Mouse (Mus musculus): ENCODE data around the gene Zfp385a. TPM values are rescaled to one million over a fixed set of nuclear protein-coding genes. Genes with fewer than 3 reads are reported as not detected.
A peak's percentile ranks its signal among the peaks of the same experiment; 100 is the strongest.

Zfp385a gene
- polyA plus RNA-seq, 1 experiment from 2014 or later = 9.1 TPM

DNA sequence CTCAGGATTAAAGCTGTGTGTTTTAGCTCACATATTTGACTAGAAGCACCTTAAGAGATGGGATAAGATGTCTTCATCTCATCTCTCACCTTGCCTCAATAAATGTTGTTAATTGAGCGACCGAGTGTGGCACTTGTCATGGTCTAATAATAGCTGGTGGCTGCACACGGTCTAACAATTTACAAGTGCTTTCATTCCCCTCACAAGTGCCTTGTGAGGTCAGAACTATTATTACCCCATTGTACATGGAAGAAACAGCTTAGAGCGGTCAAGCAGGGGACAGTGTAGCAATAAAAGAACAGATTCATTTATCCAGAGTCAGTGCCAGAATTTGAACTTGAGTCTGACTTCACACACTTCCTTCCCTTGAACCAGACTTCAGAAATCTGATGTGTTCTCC lies 15.5 kb upstream of the Zfp385a start:
- Histone ChIP-seq H3K4me2 (ENCODE audit: low read length) (peak overlapping the region; percentile 31; the same call in 1 of the 2 replicates), H3K36me3 (ENCODE audit: control insufficient read depth, insufficient read depth, low read length) (peaks cover 84% of the 10 kb centered on the region)

DNA sequence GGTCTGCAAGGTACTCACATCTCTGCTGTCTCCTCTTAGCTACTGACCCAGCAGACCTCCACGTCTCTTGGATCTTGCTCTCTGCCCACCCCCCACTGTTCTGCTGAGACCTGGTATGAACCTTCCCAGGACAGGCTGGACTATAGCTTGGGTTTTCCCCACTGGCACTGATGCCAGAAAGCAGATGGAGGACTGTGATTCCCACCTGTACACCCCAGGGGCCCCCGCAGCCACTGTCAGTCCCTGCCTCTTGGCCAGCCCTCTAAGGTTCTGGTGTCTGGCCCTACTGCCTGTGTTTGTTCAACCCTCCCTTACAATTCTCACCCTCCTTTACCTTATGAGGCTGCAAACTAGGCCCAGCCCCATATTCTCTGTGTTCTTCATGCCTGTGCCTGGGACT lies 14.8 kb upstream of the Zfp385a start:
- H3K4me2 ChIP-seq (ENCODE audit: low read length) = peak overlapping the region; percentile 31; the same call in 1 of the 2 replicates
- no peak overlapping the region for H3K4me3 ChIP-seq (ENCODE audit: control insufficient read depth in 1 of 2, insufficient read depth in 1 of 2, low read depth in 1 of 2, low read length in 2 of 2)
- no peaks in the 10 kb centered on the region for H3K27me3 ChIP-seq (ENCODE audit: control insufficient read depth, insufficient read depth, low read length)
- peaks cover 45 to 55% of the 10 kb centered on the region in 2 experiments for H3K4me1 ChIP-seq (ENCODE audit: control insufficient read depth in 2 of 2, insufficient read depth in 2 of 2, low read length in 2 of 2)
- H3K36me3 ChIP-seq (ENCODE audit: control insufficient read depth, insufficient read depth, low read length) = peaks cover 88% of the 10 kb centered on the region
- no peaks in the 10 kb centered on the region for H3K9me3 ChIP-seq (ENCODE audit: control insufficient read depth, low read length)
- ATAC-seq (ENCODE audit: insufficient number of reproducible peaks, insufficient read depth, low FRiP score, low read depth) = no peak
- WGBS = 73% methylated on average over 2 of the region's 2 CpGs
- peak overlapping the region; percentile 93 to 95 for H3K27ac ChIP-seq (replicated peaks in 1 of 2; ENCODE audit: control insufficient read depth in 1 of 2, insufficient read depth in 1 of 2, low read depth in 2 of 2, low read length in 2 of 2)
- H3K9ac ChIP-seq (ENCODE audit: low read length) = peak overlapping the region; percentile 55

More for the DNA sequence above, 15.5 kb upstream of the Zfp385a start:
- Histone ChIP-seq H3K9ac (ENCODE audit: low read length) (peak overlapping the region; percentile 51), H3K9me3 (ENCODE audit: control insufficient read depth, low read length) (no peaks in the 10 kb centered on the region), H3K4me1 (ENCODE audit: control insufficient read depth in 2 of 2, insufficient read depth in 2 of 2, low read length in 2 of 2) (peaks cover 51 to 63% of the 10 kb centered on the region in 2 experiments), H3K27me3 (ENCODE audit: control insufficient read depth, insufficient read depth, low read length) (no peaks in the 10 kb centered on the region), H3K4me3 (ENCODE audit: control insufficient read depth in 1 of 2, insufficient read depth in 1 of 2, low read depth in 1 of 2, low read length in 2 of 2) (no peak overlapping the region), H3K27ac (replicated peaks in 1 of 2; ENCODE audit: control insufficient read depth in 1 of 2, insufficient read depth in 1 of 2, low read depth in 2 of 2, low read length in 2 of 2) (peak overlapping the region; percentile 95 to 99)
- ATAC-seq (ENCODE audit: insufficient number of reproducible peaks, insufficient read depth, low FRiP score, low read depth) = peak; percentile 78
- WGBS = 18% methylated on average over 4 of the region's 4 CpGs

DNA sequence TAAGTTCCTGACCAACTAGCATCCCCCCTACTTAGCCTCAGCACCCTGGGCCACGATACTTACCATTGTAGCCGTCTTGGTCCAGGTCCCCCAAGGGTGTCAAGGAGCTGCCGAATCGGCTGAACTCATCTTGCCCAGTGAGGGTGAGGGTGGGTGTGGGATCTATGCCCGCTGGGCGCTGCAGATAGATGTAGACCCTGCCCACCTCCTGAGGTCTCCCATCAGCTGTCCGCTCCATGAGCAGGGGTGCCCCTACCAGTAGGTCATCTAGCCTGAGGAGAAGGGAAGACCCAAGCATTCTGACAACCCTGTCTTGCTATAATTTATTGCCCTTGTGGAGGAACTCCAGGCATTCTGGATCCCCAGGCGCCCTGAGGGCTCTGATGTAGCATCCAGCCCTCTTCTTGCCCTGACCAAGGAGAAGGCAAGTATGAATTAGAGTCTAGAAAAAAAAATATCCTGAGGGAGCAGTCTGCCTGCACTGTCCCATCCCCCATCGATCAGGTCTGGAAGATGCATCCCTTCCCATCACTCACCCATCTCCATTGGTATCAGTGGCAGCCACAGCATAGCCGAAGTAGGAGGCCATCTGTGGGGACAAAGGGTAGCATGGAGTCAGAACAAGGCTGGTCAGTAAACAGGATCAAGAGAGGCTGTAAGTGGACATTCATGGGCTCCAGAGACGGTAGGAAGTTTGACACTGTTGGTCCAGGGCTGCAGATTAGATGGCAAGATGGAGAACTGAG lies 13.8 kb upstream of the Zfp385a start:
- no peak for ATAC-seq (ENCODE audit: insufficient number of reproducible peaks, insufficient read depth, low FRiP score, low read depth)
- Histone ChIP-seq H3K27me3 (ENCODE audit: control insufficient read depth, insufficient read depth, low read length) (no peaks in the 10 kb centered on the region), H3K4me2 (ENCODE audit: low read length) (no peak overlapping the region), H3K4me1 (ENCODE audit: control insufficient read depth in 2 of 2, insufficient read depth in 2 of 2, low read length in 2 of 2) (peaks cover 36 to 45% of the 10 kb centered on the region in 2 experiments), H3K9me3 (ENCODE audit: control insufficient read depth, low read length) (no peaks in the 10 kb centered on the region), H3K9ac (ENCODE audit: low read length) (0 out of 2 replicates have a peak overlapping the region, but pooled peaks have one; percentile 55), H3K36me3 (ENCODE audit: control insufficient read depth, insufficient read depth, low read length) (peaks cover 98% of the 10 kb centered on the region), H3K4me3 (ENCODE audit: control insufficient read depth in 1 of 2, insufficient read depth in 1 of 2, low read depth in 1 of 2, low read length in 2 of 2) (no peak overlapping the region), H3K27ac (replicated peaks in 1 of 2; ENCODE audit: control insufficient read depth in 1 of 2, insufficient read depth in 1 of 2, low read depth in 2 of 2, low read length in 2 of 2) (0 out of 4 replicates have a peak overlapping the region, but pooled peaks of 1 of the 2 experiments have one; percentile 10)
- WGBS = 88% methylated on average over 11 of the region's 11 CpGs

DNA sequence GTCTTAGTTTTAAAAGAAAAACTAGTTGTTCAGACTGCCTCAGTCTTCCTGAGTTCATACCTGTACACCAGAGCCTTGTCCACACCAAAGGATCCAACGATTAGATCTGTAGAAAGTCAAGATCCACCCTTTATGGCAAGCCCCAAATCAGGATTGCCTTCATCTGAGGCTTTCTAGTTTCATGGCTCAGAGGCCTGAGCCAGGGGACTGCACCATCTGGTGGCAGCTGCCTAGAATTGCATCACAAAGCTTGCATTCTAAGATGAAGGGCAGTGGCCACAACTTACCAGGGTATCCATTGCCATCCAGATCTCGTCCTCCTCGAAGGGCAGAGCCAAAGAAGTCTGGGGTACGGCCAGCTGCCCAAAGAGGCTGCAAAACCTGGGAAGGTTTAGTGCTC lies 13.0 kb upstream of the Zfp385a start:
- H3K9ac ChIP-seq (ENCODE audit: low read length) = no peak overlapping the region
- no peak for ATAC-seq (ENCODE audit: insufficient number of reproducible peaks, insufficient read depth, low FRiP score, low read depth)
- H3K27ac ChIP-seq (replicated peaks in 1 of 2; ENCODE audit: control insufficient read depth in 1 of 2, insufficient read depth in 1 of 2, low read depth in 2 of 2, low read length in 2 of 2) = 0 out of 4 replicates have a peak overlapping the region, but pooled peaks of 1 of the 2 experiments have one; percentile 10
- H3K36me3 ChIP-seq (ENCODE audit: control insufficient read depth, insufficient read depth, low read length) = peaks cover 100% of the 10 kb centered on the region
- peaks cover 29 to 37% of the 10 kb centered on the region in 2 experiments for H3K4me1 ChIP-seq (ENCODE audit: control insufficient read depth in 2 of 2, insufficient read depth in 2 of 2, low read length in 2 of 2)
- 40% methylated on average over 4 of the region's 4 CpGs for WGBS
- H3K4me3 ChIP-seq (ENCODE audit: control insufficient read depth in 1 of 2, insufficient read depth in 1 of 2, low read depth in 1 of 2, low read length in 2 of 2) = no peak overlapping the region
- H3K27me3 ChIP-seq (ENCODE audit: control insufficient read depth, insufficient read depth, low read length) = no peaks in the 10 kb centered on the region
- H3K4me2 ChIP-seq (ENCODE audit: low read length) = no peak overlapping the region
- H3K9me3 ChIP-seq (ENCODE audit: control insufficient read depth, low read length) = no peaks in the 10 kb centered on the region

DNA sequence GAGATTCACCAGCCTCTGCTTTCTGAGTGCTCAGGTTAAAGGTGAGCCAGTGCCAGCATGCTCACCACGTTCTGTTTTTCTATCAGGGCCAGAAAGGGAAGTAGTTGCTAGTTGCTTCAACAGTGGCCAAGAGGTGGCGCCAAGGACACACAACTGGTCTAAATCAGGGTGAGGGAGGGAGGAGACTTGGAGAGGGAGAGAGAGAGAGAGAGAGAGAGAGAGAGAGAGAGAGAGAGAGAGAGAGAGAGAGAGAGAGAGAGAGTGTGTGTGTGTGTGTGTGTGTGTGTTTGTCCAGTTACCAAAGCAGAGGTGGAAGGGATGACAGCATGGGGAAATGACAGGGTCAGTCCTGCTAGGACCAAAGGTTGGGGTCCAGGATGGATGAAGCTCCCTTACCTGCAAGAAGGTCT lies 7.4 kb upstream of the Zfp385a start:
- H3K9ac ChIP-seq (ENCODE audit: low read length) = no peak overlapping the region
- 0% methylated on average over 2 of the region's 2 CpGs for WGBS
- no peaks in the 10 kb centered on the region for H3K27me3 ChIP-seq (ENCODE audit: control insufficient read depth, insufficient read depth, low read length)
- H3K4me2 ChIP-seq (ENCODE audit: low read length) = no peak overlapping the region
- H3K27ac ChIP-seq (replicated peaks in 1 of 2; ENCODE audit: control insufficient read depth in 1 of 2, insufficient read depth in 1 of 2, low read depth in 2 of 2, low read length in 2 of 2) = no peak overlapping the region
- ATAC-seq (ENCODE audit: insufficient number of reproducible peaks, insufficient read depth, low FRiP score, low read depth) = no peak
- no peak overlapping the region for H3K4me3 ChIP-seq (ENCODE audit: control insufficient read depth in 1 of 2, insufficient read depth in 1 of 2, low read depth in 1 of 2, low read length in 2 of 2)
- no peaks in the 10 kb centered on the region for H3K9me3 ChIP-seq (ENCODE audit: control insufficient read depth, low read length)
- H3K4me1 ChIP-seq (ENCODE audit: control insufficient read depth in 2 of 2, insufficient read depth in 2 of 2, low read length in 2 of 2) = no peaks in the 10 kb centered on the region
- peaks cover 90% of the 10 kb centered on the region for H3K36me3 ChIP-seq (ENCODE audit: control insufficient read depth, insufficient read depth, low read length)

DNA sequence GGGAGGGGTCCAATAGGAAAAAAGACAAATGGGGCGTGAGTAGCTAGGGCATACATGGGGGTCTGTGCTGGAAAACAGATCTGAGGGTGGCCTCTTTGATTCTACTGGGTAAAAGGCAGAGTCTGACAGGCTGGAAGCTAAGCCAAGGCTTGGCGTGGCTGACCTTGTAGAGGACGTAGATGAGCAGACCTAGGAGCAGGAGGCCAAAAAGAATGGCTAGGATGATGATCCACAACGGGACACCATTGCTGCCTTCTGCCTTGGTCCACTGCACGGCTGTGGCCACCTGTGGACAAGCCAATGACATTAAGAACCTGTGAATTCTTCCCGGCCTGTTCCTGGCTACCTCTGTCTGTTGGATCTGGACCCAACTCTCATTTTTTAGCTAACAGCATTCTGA lies 5.9 kb upstream of the Zfp385a start:
- Histone ChIP-seq H3K27ac (replicated peaks in 1 of 2; ENCODE audit: control insufficient read depth in 1 of 2, insufficient read depth in 1 of 2, low read depth in 2 of 2, low read length in 2 of 2) (no peak overlapping the region), H3K4me3 (ENCODE audit: control insufficient read depth in 1 of 2, insufficient read depth in 1 of 2, low read depth in 1 of 2, low read length in 2 of 2) (no peak overlapping the region), H3K4me2 (ENCODE audit: low read length) (no peak overlapping the region), H3K27me3 (ENCODE audit: control insufficient read depth, insufficient read depth, low read length) (peaks cover 11% of the 10 kb centered on the region), H3K36me3 (ENCODE audit: control insufficient read depth, insufficient read depth, low read length) (peaks cover 76% of the 10 kb centered on the region), H3K9ac (ENCODE audit: low read length) (no peak overlapping the region), H3K9me3 (ENCODE audit: control insufficient read depth, low read length) (no peaks in the 10 kb centered on the region), H3K4me1 (ENCODE audit: control insufficient read depth in 2 of 2, insufficient read depth in 2 of 2, low read length in 2 of 2) (peaks cover 3 to 5% of the 10 kb centered on the region in 2 experiments; a peak in 2 of 4 replicates)
- ATAC-seq (ENCODE audit: insufficient number of reproducible peaks, insufficient read depth, low FRiP score, low read depth) = no peak
- WGBS = 87% methylated on average over 6 of the region's 6 CpGs

DNA sequence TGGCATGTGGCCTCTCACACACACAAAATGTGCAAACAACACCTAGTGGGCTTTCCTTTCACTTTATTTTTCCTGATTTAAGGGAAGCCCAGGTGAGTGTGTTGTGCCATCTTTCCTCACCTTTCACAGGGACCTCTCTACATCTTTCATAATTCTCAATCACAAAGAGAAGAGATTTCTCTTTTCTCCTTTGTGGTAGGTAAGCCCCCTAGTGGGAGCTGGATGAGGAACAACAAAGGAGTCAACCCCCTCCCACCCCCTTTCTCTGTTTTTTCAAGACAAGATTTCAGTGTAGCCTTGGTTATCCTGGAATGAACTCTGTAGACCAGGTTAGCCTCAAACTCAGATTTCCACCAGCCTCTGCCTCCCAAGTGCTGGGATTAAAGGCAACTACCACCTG lies 3.7 kb upstream of the Zfp385a start:
- H3K9ac ChIP-seq (ENCODE audit: low read length) = no peak overlapping the region
- H3K4me3 ChIP-seq (ENCODE audit: control insufficient read depth in 1 of 2, insufficient read depth in 1 of 2, low read depth in 1 of 2, low read length in 2 of 2) = no peak overlapping the region
- peaks cover 53% of the 10 kb centered on the region for H3K36me3 ChIP-seq (ENCODE audit: control insufficient read depth, insufficient read depth, low read length)
- H3K4me2 ChIP-seq (ENCODE audit: low read length) = no peak overlapping the region
- H3K4me1 ChIP-seq (ENCODE audit: control insufficient read depth in 2 of 2, insufficient read depth in 2 of 2, low read length in 2 of 2) = peaks cover 10 to 20% of the 10 kb centered on the region in 2 experiments
- no peak overlapping the region; a peak in 1 of 4 replicates for H3K27ac ChIP-seq (replicated peaks in 1 of 2; ENCODE audit: control insufficient read depth in 1 of 2, insufficient read depth in 1 of 2, low read depth in 2 of 2, low read length in 2 of 2)
- H3K9me3 ChIP-seq (ENCODE audit: control insufficient read depth, low read length) = no peaks in the 10 kb centered on the region
- no peak for ATAC-seq (ENCODE audit: insufficient number of reproducible peaks, insufficient read depth, low FRiP score, low read depth)
- peaks cover 28% of the 10 kb centered on the region for H3K27me3 ChIP-seq (ENCODE audit: control insufficient read depth, insufficient read depth, low read length)

Data from heart, embryonic 14.5 days (tissue).